Mouse (Mus musculus) central nervous system, embryonic 11.5 days (tissue): ENCODE results near the gene Kcnmb1. TPM values are rescaled to one million over a fixed set of nuclear protein-coding genes. Genes with fewer than 3 reads are reported as not detected.

Experiments used
- polyA plus RNA-seq: library from polyadenylated mRNA; depleted of rRNA; stranded (reverse); fragments of >200 nt; gene quantifications from 2 replicates; pipeline ENCODE4 v1.2.3, GENCODE M21; 2012; rRNA removed

Gene Kcnmb1
- polyA plus RNA-seq, result 0.12 and 0.37 TPM in 2 replicates

GRCm38 (mm10) chr11:33962688-33963407 is at the start of gene Kcnmb1:
Gene Kcnmb1, plus strand, starts transcription at chr11:33963013.

GRCm38 (mm10) chr11:33992938-33993337 is 30.1 kb downstream of the Kcnmb1 start, which contains the start of gene Kcnip1:
Gene Kcnip1, minus strand, starts transcription at chr11:33993152.

Other genes with a start within 250 kb of the Kcnmb1 start
- gene Kcnip1, start 30.1 kb downstream of the Kcnmb1 start, polyA plus RNA-seq, result 3.7 and 6.5 TPM in 2 replicates
- 2.3 and 2.4 TPM in 2 replicates for gene Lcp2, start 83.9 kb downstream of the Kcnmb1 start, polyA plus RNA-seq
- gene 4930469K13Rik, start 135.5 kb downstream of the Kcnmb1 start, polyA plus RNA-seq, result not detected in 2 replicates
- gene Foxi1, start 245.1 kb downstream of the Kcnmb1 start, polyA plus RNA-seq, result 0.02 and 0.04 TPM in 2 replicates